Mouse (Mus musculus): ENCODE data around the gene Nop10.

Nop10 gene

DNA sequence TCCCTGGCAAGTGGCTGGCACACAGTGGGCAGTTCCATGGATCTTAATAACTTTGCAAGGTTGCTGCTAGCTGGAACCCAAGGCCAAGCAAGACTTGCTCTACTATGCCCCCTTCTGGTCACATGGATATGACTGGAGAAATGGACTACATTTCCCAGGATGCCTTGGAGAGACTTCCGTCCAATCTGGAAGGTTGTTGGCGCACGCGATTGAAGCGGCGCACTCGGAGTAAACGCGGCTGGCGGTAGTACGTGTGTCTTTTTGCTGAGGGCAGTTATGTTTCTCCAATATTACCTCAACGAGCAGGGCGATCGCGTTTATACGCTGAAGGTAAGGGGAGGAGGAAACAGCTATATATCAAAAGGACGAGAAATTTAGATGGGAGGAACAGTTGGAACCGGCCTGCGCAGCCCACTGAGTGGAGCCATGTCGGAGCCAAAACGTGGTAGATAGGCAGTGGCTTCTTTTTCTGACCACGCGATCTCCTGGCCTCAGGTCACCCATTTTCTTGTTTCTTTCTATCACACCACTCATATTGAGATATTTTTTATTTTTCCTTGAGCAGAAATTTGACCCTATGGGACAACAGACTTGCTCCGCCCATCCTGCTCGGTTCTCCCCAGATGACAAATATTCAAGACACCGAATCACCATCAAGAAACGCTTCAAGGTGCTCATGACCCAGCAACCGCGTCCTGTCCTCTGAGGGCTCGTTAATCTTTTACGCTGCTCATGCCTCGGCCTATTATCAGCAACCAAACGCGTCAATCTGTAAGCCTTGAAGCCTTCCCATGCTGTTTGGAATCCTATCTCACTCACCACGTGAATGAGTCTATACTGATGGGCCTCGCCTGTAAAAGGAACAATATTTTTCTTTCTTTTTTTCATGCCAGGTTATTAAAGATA is at the start of gene Nop10:
Gene Nop10, plus strand, starts transcription at position 179 of the 906 bp plus-strand sequence.
- peak; percentile 91 for DNase-seq (ENCODE audit: low read depth, low spot score)

DNA sequence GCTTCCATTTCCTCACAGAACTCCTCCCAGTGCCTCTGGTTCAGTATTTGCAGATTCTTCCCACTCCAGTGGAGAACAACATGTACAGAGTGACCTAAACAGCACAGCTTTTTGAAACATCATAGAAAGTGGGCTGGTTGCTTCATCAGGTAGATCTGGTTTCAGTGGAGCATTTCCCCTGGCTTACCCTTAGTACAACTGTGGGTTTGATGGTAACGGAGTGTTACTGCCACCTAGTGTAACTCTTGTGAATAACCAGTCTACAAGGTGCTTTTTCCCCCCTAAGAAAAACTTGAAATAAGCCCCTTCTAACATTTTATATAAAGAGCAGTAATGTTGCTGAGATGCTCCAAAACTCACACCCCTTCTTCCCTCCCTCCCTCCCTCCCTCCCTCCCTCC is 45.7 kb upstream of the Nop10 start:
- DNase-seq (ENCODE audit: low read depth, low spot score) = peak; percentile 65

DNA sequence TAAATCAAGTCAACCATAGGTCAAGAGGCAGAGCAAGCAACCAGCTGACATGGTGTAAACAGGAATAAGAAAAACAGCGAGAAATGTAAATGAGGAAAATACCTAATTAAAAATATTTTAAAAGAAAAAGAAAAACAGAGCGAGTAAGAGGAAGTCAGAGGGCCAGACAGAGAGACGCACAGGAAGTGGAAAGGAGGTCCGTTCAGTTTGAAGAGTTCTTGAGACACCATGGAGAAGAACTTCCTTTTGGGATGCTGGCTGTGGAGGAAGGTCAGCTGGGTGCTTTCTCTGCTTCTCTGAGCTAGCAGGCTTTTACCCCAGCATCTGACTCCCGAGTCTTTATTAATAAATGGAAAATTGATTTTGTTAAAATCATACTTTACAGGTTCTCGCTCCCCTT is 44.1 kb upstream of the Nop10 start:
- no peak for DNase-seq (ENCODE audit: low read depth, low spot score)

DNA sequence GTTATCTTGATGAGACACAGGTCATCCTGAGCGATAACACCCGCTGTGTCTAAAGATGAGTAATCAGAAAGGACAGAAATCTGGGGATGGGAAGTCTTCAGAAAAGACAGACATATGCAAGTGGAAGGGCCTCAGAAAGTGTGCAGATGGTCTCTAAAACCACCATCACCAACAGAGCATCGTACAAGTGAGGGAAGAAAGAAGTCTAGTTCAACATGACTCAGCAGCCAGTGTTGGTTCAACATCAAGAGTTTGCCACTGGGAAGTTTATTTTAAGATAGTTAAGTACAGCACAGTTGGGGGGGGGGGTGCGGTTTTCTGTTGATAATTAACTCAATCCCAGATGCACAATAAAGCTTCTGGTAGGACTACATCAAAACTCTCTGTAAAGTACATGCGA is 40.8 kb upstream of the Nop10 start:
- DNase-seq (ENCODE audit: low read depth, low spot score) = no peak

DNA sequence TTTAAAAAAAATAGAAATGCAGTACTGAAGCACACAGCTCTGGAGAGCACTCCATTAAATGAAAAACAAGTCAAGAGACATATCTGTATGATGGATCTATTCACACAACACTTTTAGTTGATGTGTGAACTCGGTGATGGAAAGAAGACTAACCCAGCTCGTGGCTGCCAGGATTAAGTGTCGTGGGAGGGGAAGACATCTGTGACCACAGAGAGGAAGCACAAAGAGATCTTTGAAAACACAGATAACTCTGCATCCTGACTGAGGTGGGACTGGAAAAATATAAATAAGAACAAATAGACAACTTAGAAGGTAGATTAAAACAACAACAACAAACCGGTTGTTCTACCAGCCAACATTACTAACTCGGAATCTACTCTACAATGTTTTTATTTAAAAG is 39.1 kb upstream of the Nop10 start:
- peak; percentile 29 for DNase-seq (ENCODE audit: low read depth, low spot score)

DNA sequence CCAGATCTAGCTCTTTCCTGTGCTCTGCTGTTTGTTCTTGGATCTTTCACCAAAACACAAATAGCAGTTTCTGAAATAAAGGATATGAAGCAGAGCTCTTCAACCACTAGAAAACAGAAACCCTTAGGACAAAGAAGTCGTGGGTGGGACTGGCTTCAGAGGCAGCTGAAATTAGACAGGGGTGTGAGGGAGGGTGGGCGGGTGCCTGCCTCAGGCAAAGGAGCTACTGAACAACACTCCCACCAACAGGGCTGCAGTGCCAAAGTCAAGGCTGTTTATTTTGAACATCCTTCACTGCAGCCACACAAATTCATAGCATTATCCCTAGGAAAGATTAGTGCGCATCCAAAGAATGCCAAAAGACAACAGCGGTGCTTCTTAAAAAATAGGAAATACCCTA is 37.4 kb upstream of the Nop10 start:
- DNase-seq (ENCODE audit: low read depth, low spot score) = no peak

DNA sequence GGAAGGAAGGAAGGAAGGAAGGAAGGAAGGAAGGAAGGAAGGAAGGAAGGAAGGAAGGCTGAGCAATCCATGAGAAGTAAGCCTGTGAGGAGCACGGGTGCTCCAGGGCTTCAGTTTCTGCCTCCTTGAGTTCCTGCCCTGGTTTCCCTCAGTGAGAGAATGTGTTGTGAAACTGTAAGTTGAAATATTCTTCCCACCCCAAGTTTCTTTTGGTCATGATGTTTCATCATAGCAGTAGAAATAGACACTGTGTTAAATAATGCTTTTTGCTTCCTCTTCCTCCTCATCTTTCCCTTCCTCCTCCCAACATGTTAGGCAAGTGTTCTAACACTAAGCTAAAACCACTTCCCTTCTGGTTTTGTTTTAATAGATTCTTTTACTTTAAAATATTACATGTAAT is 29.1 kb upstream of the Nop10 start:
- no peak for DNase-seq (ENCODE audit: low read depth, low spot score)

DNA sequence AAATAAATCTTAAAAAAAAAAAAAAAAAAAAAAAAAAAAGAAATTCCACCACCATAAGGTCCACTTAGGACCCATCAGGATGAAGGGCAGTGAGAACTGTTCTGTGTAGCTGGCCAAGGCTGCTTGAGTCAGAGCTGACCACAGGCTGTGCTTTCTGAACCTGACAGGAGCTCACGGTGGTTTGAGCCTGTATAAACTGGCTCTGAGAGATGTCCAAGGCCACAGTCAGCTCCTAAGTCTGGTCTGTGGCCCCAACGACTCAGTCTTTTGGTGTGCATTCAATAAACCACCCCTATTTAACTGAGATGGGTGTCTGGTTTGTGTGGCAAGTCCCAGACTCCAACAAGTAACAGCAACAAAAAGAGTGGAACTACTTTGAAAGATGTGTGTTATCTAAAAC is 25.1 kb upstream of the Nop10 start:
- DNase-seq (ENCODE audit: low read depth, low spot score) = no peak

DNA sequence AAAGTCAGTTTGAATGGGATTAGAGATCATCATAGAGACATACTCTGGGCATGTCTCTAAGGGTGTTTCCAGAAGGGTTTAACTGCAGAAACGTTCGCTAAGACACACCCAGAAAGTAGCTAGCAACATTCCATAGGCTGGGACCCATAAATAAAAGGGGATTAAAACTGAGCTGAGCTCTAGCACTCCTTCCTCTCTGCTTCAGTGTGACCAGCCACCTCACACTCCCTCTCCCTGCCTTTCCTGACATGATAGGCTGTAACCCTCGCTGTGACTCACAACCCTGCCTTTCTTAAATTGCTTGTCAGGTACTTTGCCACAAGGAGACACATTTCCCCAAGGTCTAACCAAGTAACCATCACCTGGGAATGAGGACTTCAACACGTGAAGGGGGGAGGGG is 23.7 kb upstream of the Nop10 start:
- DNase-seq (ENCODE audit: low read depth, low spot score) = peak; percentile 20

DNA sequence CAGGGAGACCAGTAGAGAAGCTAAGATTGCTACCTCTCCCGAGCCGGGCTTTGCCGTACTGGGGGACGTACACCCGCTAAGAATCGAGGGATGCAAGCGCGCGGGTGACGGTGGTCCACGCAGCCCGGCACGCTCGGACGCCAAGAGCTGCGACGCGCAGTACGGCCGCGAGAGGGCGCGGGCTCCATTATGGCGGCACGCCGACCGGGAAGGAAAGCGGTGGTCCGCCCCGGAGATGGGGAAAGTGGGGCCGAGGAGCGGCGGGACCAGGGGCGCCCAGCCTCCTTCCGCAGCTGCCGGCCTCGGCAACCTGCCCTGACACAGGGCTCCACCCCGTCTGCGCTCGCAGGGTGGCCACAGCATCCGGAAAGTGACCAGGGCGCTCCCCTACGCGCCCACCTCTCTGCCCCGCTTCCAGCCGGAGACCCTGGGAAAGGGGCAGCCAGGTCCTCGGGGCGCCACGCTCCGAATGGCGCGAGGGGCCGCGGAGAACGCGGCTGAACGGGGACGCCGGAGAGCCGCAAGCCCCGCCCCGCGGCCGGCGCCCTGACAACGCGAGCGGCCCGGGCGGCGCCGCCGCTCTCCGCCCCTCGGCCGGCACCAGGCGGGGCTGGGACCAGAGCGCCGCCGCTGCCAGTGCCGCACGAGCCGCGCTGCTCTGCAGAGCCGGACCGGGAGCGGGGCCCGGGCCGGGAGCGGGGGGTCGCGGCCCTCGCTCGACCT is 22.4 kb upstream of the Nop10 start, which contains the start of gene Lpcat4:
Gene Lpcat4, plus strand, starts transcription at position 257 of the 723 bp plus-strand sequence.
- DNase-seq (ENCODE audit: low read depth, low spot score) = peak; percentile 90

DNA sequence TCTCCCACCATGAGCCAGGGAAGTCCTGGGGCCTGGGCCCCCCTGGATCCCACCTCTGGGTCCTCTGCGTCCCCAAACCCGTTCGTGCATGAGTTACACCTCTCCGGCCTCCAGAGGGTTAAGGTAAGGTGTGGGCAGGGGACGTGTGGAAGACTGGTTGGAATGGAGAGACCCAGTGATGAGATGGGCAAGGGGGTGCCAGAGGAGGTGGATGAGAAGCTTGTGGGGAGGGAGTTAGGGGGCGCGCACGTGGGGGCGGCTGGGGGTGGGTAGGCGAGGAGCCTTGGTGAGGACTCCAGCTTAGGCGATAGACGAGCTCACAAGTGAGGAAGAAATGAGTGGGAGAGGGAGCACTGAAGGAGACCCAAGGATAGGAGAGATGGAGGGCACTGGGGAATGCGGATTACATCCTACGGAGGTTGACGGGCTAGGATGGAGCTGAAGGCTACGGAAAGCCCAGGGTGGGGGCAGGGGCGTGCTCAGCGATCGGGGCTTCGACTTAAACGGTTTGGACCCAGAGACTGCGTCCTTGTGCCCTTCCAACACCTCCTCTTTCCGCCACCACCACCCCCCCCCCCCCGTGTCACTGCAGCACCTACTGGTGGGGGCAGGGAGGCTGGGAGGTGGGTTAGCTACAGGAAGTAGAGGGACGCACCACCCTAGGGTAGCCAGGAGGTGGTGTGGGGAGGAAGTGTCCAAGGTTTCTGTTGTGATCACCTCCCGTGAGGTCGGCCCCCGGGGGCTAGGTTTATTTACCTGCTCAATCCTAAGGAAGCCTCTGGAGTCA is 21.6 kb upstream of the Nop10 start:
- DNase-seq (ENCODE audit: low read depth, low spot score) = peak; percentile 66

DNA sequence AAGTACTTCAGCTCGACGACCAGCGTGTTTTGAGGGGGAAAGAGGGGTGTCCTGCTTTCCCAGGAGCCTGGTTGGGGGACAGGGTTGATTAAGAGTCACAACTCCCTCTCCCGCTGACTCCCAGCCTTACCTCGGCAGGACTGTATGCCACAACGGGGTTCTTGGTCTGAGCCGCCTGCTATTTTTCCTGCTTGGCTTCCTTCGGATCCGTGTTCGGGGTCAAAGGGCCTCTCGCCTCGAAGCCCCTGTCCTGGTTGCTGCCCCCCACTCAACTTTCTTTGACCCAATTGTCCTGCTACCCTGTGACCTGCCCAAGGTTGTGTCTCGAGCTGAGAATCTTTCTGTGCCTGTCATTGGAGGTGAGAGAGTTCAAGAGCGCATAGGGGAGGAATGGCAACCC is 19.9 kb upstream of the Nop10 start:
- no peak for DNase-seq (ENCODE audit: low read depth, low spot score)

DNA sequence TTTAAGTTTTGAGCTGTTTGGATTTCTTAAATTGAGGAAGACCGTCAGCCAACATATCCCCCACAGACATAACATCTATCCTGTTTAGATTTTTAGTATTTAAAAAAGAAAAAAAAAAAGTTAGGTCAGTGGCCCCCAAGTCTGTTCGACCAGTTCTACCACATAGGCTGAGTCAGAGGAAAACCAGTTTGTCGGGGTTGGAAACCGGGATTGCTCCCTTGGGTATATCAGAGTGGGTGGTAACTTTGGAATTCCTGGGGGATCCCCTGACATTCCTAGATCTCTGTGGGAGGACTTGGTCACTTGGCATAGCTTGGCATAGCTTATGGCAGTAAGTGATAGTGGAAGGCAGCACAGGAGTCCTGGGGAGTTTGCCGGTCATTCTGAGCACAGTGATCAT is 16.4 kb upstream of the Nop10 start:
- no peak for DNase-seq (ENCODE audit: low read depth, low spot score)

DNA sequence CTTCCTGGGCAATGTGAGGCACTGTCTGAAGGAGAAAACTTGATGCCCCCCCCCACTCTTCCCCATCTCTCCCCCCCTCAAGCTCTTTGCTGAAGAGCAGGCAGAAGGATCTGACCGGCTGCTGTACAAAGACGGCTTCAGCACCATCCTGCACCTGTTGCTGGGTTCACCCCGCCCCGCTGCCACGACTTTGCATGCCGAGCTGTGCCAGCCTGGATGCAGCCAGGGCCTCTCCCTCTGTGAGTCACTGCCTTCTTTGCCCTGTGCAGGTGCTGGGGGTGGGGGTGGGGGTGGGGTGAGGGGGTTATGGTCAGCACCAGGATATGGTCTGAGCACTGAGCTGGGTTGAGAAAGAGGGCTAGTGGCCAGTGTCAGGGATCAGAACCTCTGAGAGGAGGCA is 15.5 kb upstream of the Nop10 start:
- DNase-seq (ENCODE audit: low read depth, low spot score) = no peak

DNA sequence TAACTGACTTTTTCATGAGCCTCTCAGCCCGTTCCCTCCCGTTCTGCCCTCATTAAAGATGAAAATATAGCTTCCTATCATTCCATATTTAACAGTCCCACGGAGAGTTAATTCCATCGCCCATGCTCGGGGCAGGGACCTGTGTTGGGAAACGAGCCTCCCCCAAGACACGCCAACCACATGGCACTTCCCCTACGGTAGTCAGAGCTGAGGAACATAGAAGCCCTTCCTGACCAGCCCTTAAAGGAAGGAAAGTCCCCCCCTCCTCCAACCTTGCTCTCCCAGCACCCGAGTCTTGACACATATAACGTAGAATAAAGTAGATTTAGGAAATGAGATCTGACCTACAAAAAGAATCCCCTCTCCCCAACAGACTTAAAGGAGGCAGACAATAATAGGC is 14.4 kb upstream of the Nop10 start:
- no peak for DNase-seq (ENCODE audit: low read depth, low spot score)

DNA sequence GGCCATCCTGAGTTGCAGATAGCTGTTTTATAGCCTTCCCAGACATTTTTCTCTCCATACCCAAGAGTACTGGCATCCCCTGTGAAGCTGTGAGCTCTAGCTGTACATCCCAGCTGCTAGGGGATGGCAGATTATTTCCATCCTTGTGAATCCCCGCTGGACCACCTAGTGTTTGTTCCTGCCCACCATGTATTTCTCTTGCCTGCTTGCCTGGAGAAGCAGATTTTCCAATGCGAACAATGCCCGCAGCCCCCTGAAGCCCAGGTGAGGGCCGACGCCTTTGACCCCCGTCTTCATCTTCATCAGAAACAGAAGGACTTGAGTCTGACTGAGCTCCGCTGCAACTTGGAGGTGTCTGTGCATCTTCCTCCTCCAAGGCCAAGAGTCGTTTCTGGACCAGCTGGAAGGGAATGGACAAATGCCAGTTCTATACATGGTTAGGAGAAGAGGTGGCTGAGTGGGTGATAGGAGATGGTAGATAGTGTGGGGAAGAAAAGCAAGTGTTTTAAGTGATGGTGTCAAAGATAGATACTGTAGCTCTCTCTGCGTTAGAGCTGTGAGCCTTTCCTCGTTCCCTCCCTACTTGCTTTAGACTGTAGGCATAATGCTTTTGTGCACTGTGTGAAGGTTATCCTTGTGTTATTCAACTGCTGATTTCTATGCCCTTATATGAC is 11.8 kb upstream of the Nop10 start:
- DNase-seq (ENCODE audit: low read depth, low spot score) = no peak

DNA sequence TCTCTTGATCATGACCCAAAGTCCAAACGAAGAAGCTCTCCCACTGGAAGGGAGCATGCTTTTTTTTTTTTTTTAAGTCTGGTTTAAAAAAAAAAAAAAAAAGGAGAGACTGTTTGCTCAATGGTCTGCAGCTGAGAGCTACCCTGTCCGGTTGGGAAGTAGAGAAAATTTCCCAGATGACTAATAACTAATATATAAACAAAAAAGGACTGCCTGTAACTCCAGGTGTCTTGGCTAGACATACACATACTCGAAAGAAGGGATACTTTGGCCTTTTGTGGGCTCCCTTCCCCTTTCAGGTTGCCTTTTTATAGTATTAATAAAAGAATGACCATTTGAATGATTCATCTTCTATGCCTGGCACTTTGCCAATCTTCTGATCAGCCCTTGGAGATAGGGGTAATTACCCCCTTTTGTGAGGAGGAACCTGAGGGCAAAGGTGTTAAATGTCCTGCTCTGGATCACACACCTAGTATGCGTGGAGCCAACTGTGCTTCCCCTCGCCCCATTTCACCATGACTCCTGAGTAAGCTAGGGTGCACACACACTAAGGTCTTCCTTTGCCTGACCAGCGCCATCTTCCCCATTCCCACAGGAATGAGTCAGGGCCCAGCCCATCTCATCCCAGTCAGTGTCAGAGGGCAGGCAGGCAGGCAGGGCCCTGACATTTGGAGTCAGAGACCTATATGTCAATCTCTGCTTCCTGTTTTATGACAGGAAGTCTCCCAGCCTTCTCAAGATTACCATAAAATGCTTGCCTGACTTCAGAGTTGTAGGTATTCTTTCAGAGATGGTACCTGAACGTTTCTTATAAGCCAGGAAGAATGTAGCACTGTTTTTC is 6.8 kb upstream of the Nop10 start:
- no peak for DNase-seq (ENCODE audit: low read depth, low spot score)

DNA sequence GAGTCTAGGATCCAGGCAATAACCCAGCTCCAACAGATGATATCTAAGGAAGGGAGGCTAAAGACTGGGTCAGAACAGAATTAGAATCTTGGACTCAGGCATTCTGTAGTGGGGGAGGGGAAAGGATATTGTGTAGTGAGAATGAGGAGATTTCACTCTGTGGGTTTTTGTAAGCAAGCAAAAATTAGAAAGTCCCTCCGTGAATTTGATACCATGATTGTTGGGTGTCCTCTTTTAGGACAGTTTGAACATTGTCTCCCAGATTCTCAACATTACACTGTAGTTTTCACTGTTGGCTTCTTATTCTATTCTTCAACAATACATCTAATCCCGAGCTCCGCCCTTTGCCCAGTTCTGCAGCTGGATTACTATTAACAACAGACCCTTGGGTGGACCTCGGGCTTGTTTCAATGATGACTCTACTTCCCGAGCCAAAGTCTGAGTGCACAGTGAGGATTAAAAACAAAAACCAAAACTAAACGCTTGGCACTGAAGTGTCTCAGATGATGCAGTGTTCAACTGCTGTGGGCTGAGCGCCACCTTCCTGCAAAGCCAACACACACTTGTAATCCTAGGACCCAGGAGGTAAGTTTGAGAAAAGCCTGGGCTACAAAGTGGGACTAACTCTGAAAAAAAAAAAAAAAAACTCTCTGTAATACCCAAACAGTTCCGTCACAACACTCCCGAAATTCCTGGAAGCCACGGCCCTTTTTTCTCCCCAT is 2.3 kb upstream of the Nop10 start, which contains the start of gene Nutm1:
Gene Nutm1, minus strand, starts transcription at position 51 of the 722 bp plus-strand sequence.
- DNase-seq (ENCODE audit: low read depth, low spot score) = peak; percentile 66

DNA sequence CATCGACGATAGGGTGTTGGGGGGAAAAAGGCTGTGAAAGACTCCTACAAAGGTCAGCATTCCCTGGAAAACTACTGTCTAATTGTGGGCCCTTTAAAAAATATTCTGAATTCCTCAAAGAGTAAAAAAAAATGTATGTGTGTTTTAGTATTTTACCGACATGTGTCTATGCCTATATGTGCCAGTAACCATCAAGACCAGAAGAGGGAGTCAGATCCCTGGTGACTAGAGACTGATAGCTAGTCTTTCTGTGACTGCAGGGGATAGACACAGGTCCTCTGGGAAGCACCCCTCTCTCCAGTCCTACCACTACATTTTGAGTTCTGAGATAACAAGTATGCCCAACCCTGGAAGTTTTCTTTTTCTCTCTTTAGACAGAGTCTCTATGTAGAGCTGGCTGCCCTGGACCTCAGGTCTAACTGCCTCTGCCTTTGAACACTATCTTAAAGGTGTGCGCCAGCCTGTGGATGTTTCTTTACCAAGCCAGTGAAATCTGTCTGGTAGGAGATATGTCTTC is 1.1 kb downstream of the Nop10 start:
- peak; percentile 51 for DNase-seq (ENCODE audit: low read depth, low spot score)

DNA sequence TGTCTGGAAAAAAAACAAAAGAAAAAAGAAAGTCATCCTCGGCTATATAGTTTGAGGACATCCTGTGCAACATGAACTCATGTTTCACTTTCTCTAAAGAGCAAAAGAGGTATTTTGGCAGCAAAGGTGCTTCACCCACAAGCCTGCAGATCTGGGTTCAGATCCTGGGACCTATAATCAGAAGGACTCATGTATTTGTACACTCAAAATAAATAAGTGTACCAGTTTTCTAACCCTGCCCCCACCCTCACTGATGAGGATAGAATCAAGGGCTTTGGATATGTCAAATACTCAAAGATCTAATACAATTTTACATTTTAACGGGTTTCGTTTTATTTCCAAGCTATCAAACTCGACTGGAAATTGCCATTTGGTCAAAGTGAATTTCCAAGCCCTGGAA is 2.6 kb downstream of the Nop10 start:
- DNase-seq (ENCODE audit: low read depth, low spot score) = no peak

All from CD4-positive, CD25-positive, alpha-beta regulatory T cell, adult 2 months (primary cell).